Mouse (Mus musculus) MEL (cell line): ENCODE data around the gene Ppl.

ENCODE experiments used
- CHD1 ChIP-seq: IDR thresholded peaks from 2 replicates; pipeline ENCODE4 v1.6.1; 2012; ENCODE audit warnings: low read depth, mild to moderate bottlenecking, inconsistent platforms, low read length, improper control_type of control experiment
- EP300 ChIP-seq, 2 experiments: IDR thresholded peaks; 2 replicates each; pipeline ENCODE4 v1.6.1; 2011; ENCODE audit warnings: improper control_type of control experiment in 2 of 2, low read length in 2 of 2, low read depth in 1 of 2, mild to moderate bottlenecking in 1 of 2
- SMC3 ChIP-seq: IDR thresholded peaks from 2 replicates; pipeline ENCODE4 v1.6.1; 2011; ENCODE audit warnings: low read depth, low read length, improper control_type of control experiment
- TBP ChIP-seq: IDR thresholded peaks from 2 replicates; pipeline ENCODE4 v1.8.0; 2011; ENCODE audit warnings: low read depth, low read length, improper control_type of control experiment
- TCF12 ChIP-seq: IDR thresholded peaks from 2 replicates; pipeline ENCODE4 v1.6.1; 2014; ENCODE audit warnings: low read depth, mild to moderate bottlenecking, inconsistent platforms, low read length, improper control_type of control experiment, moderate library complexity

GRCm38 (mm10) chr16:5113002-5113550 lies 19.1 kb downstream of the Ppl start:
- TF ChIP-seq CHD1 (no peak), TBP (no peak), TCF12 (no peak), SMC3 (no peak), EP300 (IDR thresholded peaks at IDR 0.05; ENCODE audit: low read depth in 1 of 2, low read length in 2 of 2) (no peak)
